Mouse (Mus musculus) liver, adult 2 months (tissue): ENCODE results near the gene Nr1i3.

Experiments used
- CTCF ChIP-seq: fragments of 200-500 bp; IDR thresholded peaks from 2 replicates; pipeline ENCODE4 v1.5.1; 2011; ENCODE audit warnings: low read depth, low read length, control low read depth
- POLR2A ChIP-seq: fragments of 200-500 bp; IDR thresholded peaks from 2 replicates; pipeline ENCODE4 v1.6.1; 2011; ENCODE audit warnings: low read length, control low read depth; ENCODE audit not compliant: insufficient read depth; ENCODE audit errors: extremely low read depth

DNA sequence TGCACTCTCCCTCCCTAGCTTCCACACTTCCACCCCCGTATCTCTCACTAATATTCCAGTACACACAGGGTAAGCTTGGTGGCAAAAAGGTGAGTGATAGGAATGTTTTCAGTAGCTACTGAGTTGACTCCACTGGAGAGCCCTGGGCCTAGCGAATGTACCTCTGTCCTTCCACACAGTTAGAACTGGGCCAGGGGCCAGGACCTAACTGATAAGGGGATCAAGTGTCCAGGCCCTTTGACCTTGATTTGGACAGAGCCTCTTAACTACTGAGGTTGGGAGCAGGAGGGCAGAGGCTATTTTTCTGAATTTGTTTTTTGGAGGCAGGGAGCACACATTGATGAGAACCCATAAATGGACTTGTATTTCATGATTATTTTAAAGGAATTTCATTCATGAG, 10.0 kb downstream of the Nr1i3 start:
- TF ChIP-seq CTCF (no peak), POLR2A (no peak)
